Mouse (Mus musculus): Measurements from ENCODE around the gene Slc2a8. TPM values are rescaled to one million over a fixed set of nuclear protein-coding genes. Genes with fewer than 3 reads are reported as not detected.

The Slc2a8 gene
- total RNA-seq, 1 experiment from 2014 or later = 5.0 TPM

DNA sequence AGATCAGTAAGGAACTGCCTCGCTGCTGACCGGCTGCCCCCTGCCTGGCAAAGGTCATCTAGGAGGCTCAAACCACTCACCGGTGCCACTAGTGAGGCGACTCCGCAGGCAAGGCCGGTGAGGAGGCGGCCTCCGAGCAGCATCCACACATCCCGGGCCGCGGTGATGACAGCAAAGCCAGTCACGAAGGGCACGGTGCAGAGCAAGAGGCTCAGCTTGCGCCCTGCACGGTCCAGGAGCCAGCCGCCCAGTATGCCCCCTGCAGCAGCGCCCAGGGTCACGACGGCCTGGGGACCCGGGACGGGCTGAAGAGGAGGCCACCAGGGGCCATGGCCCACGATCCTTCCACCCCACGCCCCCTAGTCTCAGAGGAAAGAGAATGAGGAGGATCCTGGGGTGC is 602 bp downstream of the Slc2a8 start:
- ATAC-seq (replicated peaks in 1 of 2; ENCODE audit: insufficient read depth in 1 of 2, low FRiP score in 2 of 2, low TSS enrichment in 1 of 2, low read depth in 1 of 2, poor library complexity in 2 of 2, severe bottlenecking in 2 of 2) = no peak

DNA sequence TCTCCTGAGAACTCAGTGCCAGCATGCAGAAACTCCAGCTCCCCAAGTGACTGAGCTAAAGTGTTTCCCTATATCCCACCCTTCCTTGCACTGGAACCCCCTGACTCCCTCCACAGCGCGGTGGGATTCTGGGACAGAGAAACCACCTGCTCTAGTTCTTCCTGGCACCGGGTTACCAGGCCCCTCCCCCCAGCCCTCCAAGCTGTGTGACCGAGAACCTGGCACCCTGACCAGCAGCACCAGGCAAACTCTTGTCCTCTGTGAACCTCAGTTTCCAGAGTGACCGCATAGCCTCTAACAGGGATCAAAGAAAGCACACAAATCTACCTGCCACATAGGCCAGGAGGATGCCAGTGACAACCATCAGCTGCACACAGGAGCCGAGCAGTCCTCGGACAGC is 2.2 kb downstream of the Slc2a8 start:
- no peak for ATAC-seq (replicated peaks in 1 of 2; ENCODE audit: insufficient read depth in 1 of 2, low FRiP score in 2 of 2, low TSS enrichment in 1 of 2, low read depth in 1 of 2, poor library complexity in 2 of 2, severe bottlenecking in 2 of 2)

DNA sequence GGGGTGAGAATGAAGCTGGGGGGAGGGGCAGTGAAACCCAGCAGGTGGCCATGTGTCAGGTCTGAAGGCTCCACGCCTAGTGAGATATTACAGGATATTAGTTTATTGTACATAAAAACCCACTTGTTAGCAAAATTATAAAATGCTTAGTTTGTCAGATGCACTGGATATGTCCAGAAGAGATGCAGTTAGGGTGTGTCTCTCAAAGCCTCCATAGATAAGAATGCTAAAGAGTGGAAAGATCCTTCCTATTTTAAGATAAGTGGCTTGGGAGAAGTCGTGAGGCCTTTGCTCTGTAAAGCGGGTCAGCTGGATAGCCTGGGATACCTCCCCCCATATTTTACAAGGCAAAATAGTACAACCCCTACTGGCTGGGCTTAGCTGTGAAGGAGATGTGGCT is 3.2 kb downstream of the Slc2a8 start:
- ATAC-seq (replicated peaks in 1 of 2; ENCODE audit: insufficient read depth in 1 of 2, low FRiP score in 2 of 2, low TSS enrichment in 1 of 2, low read depth in 1 of 2, poor library complexity in 2 of 2, severe bottlenecking in 2 of 2) = no peak

DNA sequence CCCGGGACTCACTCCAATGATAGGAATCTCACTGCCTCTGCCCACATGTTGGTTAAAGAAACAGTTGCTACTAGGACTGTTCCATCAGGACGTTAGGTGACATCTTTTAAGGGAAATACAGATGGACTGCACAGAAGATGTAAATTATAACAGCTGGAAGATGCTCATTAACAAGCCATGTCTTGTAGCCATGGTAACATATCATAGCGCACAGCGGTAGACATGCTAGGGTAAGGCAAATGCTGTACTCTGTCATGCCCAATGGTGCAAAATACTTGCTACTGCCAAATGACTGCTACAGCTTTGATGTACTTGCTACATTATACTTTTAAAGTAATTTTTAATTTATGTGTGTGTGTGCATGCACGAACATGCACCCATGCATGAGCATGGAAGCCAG is 4.8 kb downstream of the Slc2a8 start:
- ATAC-seq (replicated peaks in 1 of 2; ENCODE audit: insufficient read depth in 1 of 2, low FRiP score in 2 of 2, low TSS enrichment in 1 of 2, low read depth in 1 of 2, poor library complexity in 2 of 2, severe bottlenecking in 2 of 2) = no peak

DNA sequence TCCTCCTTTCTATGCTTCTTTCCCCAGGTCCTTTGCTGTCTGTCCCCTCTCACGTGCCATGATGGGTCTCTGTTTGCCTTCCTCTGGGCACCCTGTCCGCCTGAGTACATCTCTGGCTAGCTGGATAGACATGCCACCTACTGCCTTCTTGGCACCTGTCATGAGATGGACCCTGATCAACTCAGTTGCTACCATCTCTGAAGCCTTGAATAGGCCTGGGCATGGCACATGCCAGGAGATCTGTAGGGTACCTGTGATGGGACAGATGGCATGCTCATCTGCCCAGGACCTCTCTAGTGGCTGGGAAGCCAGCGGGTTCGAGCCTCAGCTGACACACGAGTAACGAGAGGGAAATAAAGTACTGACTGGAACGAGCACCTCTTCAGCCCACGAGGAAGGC is 7.7 kb downstream of the Slc2a8 start:
- no peak for ATAC-seq (replicated peaks in 1 of 2; ENCODE audit: insufficient read depth in 1 of 2, low FRiP score in 2 of 2, low TSS enrichment in 1 of 2, low read depth in 1 of 2, poor library complexity in 2 of 2, severe bottlenecking in 2 of 2)

DNA sequence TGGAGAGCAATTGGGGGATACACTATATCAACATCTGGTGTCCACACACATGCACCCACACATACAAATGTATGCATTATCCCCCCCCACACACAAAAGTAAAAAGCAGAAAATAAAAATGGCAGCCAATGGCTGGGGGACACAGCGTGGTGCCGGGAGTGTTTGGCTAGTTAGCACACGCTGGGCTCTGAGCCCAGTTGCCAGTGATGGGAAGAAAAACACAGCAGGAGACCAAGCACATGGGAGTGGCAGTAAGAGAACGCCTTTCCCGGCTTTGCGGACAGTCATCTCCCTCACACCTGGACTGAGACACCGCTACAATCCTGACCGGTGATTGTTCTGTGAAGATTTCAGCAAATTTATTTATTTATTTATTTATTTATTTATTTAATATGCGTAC is 10.6 kb downstream of the Slc2a8 start:
- no peak for ATAC-seq (replicated peaks in 1 of 2; ENCODE audit: insufficient read depth in 1 of 2, low FRiP score in 2 of 2, low TSS enrichment in 1 of 2, low read depth in 1 of 2, poor library complexity in 2 of 2, severe bottlenecking in 2 of 2)

DNA sequence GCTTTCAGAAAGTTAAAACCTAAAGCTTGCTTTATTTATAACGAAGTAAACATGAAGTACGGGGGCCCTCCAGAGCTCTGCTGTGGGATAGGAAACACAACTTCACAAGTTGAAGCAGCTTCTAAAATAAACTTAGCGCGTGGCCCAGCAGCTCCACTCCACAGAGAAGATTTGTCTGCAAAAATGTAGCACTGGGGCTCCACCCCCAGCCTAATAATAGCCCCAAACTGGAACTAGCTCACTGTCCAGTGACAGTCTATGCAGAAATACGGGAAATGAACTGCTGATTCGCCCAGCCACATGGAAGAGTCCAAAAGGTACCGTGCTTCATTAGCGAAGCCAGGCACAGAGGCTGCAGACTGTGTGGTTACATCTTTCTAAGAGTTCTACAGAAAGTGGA is 12.6 kb downstream of the Slc2a8 start:
- ATAC-seq (replicated peaks in 1 of 2; ENCODE audit: insufficient read depth in 1 of 2, low FRiP score in 2 of 2, low TSS enrichment in 1 of 2, low read depth in 1 of 2, poor library complexity in 2 of 2, severe bottlenecking in 2 of 2) = no peak

DNA sequence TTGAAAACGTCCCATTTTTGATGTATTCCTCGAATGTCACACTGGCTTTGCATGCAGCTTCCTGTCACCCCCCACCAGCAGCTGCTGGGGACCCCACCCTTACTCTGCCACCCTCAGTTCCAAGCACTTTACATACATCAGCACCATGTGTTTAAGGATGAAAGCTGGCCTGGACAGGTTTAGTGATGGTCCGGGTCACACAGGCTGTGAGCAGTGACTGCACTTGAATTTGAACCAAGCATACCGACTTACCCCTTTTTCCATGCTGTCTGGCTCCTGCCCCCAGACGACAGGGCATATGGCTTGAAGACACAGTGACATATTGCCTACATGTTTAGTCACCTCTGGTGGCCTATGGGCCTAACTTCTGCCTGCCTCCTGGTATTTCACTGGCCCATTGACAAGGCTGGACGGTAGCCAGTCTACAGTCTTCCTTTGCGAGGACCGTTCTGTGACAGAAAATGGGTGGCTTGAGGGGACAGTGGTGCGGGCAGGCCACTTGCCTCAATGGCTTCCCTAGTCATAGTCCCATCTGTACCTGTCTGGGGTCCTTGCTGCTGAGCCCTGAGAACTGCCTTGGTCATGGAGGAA is 13.8 kb downstream of the Slc2a8 start:
- no peak for ATAC-seq (replicated peaks in 1 of 2; ENCODE audit: insufficient read depth in 1 of 2, low FRiP score in 2 of 2, low TSS enrichment in 1 of 2, low read depth in 1 of 2, poor library complexity in 2 of 2, severe bottlenecking in 2 of 2)

DNA sequence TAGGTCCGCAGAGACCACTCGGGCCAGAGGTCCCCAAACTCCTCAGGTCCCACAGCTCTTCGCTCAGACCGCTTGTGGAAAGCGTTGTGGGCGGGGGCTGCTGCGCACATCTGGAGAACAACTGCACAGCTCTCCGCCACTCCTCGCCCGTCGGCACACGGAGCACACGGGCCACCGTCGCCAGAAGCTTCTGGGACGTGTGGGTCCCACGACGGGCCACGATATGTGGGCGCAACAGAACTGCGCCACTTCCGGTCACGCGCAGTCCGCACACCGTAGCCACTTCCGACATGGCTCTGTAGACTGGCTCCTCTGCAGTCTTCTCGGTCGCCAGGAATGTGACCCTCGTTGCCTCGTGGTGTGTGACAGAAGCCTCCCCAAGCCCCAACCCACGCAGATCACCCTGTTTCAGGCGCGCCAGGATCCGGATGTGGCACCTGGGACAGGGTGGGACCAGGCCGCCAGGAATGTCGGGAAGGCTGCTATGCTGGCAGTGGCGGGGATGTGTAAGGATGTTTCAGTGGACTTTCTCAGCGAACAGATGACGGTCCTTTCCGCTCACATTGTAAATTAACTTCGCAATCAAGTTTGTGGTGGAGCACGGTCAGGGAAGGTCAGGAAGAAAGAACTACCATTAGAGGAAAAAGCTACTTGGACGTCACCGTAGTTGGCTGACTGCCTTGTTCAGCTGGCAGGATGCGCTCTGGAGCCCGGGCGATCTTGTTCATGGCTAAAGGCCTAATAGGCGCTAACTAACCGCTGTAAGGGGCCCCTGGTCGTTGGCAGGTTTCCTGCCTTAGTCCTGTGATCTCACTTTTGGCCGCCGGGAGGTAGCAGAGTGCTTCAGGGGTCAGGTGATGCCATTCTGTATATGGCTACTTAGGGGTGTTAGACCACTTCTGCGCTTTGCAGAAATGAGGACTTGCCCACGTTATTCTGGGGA is 14.9 kb downstream of the Slc2a8 start:
- ATAC-seq (replicated peaks in 1 of 2; ENCODE audit: insufficient read depth in 1 of 2, low FRiP score in 2 of 2, low TSS enrichment in 1 of 2, low read depth in 1 of 2, poor library complexity in 2 of 2, severe bottlenecking in 2 of 2) = peak; percentile 75 to 80

DNA sequence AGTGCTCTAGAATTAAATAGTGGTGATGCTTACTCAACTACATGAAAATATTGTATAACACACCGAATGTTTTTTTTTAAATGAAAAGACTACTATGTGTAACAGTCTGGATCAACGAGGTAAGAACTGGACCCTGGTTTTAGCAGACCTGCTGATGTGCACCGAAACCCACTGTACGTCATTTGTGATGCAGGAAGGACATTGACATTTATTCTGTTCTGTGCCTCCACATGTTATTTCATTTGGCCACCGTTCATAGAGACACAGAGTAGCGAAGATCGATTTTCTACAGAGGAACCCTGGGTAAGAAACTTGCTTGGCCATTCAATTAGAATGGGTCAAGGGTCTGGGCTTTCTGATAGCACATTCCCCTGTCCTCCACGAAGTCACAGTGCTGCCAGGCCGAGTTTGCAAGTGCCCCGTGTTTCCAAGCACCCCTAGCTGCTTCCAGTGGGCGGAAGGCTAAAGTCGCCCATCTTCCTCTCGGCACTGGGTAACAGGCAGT is 15.6 kb downstream of the Slc2a8 start:
- no peak for ATAC-seq (replicated peaks in 1 of 2; ENCODE audit: insufficient read depth in 1 of 2, low FRiP score in 2 of 2, low TSS enrichment in 1 of 2, low read depth in 1 of 2, poor library complexity in 2 of 2, severe bottlenecking in 2 of 2)

DNA sequence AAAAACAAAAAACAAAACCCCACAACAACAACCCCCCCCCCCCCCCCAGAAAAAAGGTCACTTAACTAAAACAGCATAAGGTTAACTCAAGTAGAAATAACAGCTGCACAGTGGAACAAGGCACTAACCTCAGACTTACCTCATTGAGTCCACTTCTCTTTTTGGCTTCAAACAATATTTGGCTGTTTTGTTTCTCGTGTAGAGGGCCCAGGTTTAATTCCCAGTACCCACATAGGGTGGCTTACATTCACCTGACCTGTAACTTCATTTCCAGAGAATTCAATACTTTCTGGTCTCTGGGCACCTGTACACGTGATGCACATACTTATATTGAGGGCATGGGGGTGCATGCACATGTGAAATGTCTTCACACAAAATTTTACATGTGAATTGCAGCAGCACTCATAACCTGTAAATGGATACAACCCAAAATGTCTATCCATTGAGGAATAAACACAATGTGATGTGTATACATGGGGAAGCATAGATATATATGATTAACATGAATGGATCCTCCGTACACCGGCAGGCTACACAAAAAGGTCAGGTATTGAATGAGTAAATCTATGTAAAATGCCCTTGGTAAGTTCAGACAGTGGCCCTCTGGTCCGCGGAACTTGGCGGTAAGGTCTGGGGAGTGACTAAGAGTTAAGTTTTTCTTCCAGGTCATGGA is 16.2 kb downstream of the Slc2a8 start:
- ATAC-seq (replicated peaks in 1 of 2; ENCODE audit: insufficient read depth in 1 of 2, low FRiP score in 2 of 2, low TSS enrichment in 1 of 2, low read depth in 1 of 2, poor library complexity in 2 of 2, severe bottlenecking in 2 of 2) = no peak

DNA sequence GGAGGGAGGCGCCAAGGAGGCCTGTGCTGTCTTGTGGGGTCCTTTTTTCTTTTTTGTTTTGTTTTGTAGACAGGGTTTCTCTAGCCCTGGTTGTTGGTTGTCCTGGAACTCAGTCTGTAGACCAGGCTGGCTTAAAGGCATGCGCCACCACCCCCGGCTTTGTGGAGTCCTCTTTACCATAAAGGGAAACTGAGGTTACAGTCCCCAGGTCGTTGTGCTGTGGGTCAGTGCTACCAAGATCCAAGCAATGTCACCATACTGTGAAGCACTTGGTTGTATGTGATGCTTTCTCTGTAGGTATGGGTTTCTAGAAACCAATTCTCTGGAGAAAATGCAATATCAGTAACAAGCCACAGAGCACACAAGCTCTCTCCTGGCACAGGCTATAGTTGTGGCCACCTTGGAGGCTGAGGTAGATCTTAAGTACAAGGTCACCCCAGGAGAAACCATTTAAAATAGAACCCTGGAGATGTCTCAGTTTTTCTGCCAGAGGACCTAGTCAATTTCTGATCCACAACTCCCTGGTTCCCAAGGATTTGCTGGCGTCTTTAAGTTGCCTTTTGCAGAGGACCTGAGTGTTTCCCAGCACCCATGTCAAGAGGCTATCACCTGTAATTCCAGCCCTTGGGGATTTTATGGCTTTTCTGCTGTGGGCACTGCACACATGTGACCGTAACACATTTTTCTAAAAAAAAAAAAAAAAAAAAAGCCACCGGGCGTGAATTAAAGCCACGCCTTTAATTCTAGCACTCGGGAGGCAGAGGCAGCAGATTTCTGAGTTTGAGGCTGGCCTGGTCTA is 17.0 kb downstream of the Slc2a8 start:
- ATAC-seq (replicated peaks in 1 of 2; ENCODE audit: insufficient read depth in 1 of 2, low FRiP score in 2 of 2, low TSS enrichment in 1 of 2, low read depth in 1 of 2, poor library complexity in 2 of 2, severe bottlenecking in 2 of 2) = no peak

DNA sequence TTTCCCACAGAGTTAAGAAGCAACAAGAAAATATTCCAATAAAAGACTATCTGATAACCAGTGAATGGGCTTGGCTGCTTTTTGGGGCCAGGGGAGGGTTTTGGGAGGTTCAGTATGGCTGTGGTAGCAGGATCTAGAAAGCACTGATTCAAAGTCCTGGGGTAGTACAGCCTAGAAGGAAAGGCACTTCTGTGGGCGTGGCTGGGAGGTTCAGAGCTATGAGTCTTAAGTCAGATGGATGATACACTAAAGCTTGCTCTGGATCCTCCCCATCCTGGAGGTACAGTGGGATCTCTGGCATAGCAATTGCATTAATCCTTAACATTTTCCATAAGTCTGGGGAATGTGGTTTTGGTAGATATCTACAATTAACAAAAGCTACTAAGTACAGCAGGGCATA is 17.9 kb downstream of the Slc2a8 start:
- no peak for ATAC-seq (replicated peaks in 1 of 2; ENCODE audit: insufficient read depth in 1 of 2, low FRiP score in 2 of 2, low TSS enrichment in 1 of 2, low read depth in 1 of 2, poor library complexity in 2 of 2, severe bottlenecking in 2 of 2)

DNA sequence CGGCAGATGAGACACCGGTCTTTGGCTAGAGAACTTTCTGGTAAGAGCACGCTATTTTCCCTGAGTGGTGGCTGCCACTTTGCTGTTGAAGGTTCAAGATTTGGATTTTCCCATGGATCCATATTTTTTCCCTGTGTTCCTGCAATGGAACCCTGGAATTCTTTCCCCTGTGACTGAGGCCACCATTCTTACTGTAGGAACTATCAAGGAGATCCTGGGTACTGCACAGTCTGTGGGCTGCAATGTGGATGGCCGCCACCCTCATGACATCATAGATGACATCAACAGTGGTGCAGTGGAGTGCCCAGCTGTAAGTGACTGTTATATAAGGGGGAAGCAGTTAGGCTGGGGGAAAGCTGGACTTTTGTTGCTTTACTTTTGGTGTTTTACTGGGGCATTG is 18.3 kb downstream of the Slc2a8 start:
- no peak for ATAC-seq (replicated peaks in 1 of 2; ENCODE audit: insufficient read depth in 1 of 2, low FRiP score in 2 of 2, low TSS enrichment in 1 of 2, low read depth in 1 of 2, poor library complexity in 2 of 2, severe bottlenecking in 2 of 2)

DNA sequence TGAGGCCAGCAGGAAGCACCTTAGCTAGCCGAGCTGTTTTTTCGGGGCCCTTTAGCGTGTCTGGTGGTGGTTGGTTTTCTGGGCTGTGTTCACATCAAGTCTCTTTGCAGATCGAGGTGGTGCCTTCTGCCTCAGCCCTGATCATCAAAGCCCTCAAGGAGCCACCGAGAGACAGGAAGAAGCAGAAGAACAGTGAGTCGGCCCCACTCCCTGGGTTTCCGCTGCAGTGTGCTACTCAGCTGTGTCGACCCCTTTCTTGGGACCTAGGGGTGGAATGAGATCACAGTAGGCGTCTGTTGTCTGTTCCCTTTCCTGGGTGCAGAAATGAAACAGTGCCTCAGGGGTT is 19.0 kb downstream of the Slc2a8 start:
- no peak for ATAC-seq (replicated peaks in 1 of 2; ENCODE audit: insufficient read depth in 1 of 2, low FRiP score in 2 of 2, low TSS enrichment in 1 of 2, low read depth in 1 of 2, poor library complexity in 2 of 2, severe bottlenecking in 2 of 2)

DNA sequence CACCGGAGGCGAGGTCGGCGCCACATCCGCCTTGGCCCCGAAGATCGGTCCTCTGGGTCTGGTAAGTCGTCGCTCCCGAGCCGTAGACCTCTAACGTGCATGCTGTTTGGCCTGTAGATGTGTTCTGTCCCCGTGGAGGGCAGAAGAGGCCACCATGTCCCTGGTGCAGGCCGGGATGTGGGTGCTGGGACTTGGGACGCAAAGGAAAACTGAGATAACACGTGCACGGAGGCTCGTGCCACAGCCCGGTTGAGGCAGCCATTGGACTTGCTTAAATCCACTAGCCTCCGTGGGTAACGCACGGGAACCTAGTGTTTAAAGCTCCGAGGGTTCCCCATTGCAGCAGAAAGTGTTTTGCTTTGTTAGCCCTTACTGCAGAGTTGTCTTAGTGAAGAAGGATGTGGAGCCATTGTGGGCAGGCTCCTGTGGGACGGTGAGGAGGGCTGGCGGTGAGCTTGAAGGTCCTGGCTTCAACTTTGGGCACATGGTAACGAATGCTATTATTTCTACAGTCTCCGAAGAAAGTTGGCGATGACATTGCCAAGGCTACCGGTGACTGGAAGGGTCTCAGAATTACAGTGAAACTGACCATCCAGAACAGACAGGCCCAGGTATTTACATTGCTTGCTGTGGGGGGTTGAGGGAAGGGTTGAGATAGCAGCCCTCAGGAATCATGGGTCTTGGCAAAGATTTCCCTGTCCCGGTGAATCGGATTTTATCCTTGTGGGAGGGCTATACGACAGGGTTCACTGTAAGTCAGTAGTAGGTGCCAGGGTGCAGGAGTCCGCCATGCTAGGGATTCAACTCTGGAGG is 19.6 kb downstream of the Slc2a8 start:
- ATAC-seq (replicated peaks in 1 of 2; ENCODE audit: insufficient read depth in 1 of 2, low FRiP score in 2 of 2, low TSS enrichment in 1 of 2, low read depth in 1 of 2, poor library complexity in 2 of 2, severe bottlenecking in 2 of 2) = no peak
